Mouse (Mus musculus): ENCODE results near the gene Thap4. TPM values are rescaled to one million over a fixed set of nuclear protein-coding genes. Genes with fewer than 3 reads are reported as not detected.
A peak's percentile ranks its signal among the peaks of the same experiment; 100 is the strongest.

Gene Thap4
- polyA plus RNA-seq, 1 experiment from 2014 or later = 34.3 TPM

DNA sequence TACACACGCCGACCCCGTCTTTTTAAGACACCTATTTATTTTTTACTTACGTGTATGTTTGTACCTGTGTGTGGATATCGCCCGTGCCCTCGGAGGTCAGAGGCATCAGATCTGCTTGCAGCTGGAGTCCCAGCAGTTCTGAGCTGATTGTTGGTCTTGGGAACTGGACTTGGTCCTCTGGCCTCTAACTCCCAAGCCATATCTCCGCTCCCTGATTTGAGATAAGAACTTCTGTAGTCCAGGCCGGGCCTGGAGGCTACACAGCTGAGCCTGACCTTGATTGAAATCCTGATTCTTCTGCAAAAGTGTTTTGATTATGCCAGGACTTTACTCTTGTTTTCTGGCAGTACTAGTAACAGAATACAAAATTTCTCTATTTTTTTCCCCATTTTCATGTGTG, 61.9 kb downstream of the Thap4 start:
- ATAC-seq (ENCODE audit: low FRiP score) = no peak
- DNase-seq (ENCODE audit: low spot score) = no peak
- no peaks in the 10 kb centered on the region for H3K36me3 ChIP-seq (ENCODE audit: control insufficient read depth, insufficient read depth, low read length)
- no peak overlapping the region for H3K4me2 ChIP-seq (replicated peaks; ENCODE audit: low read depth, low read length)
- no peak overlapping the region for H3K27ac ChIP-seq (ENCODE audit: low read depth, low read length)
- H3K4me1 ChIP-seq (replicated peaks; ENCODE audit: control insufficient read depth, insufficient read depth, low read length) = no peaks in the 10 kb centered on the region
- H3K9me3 ChIP-seq (ENCODE audit: control insufficient read depth, low read length) = no peaks in the 10 kb centered on the region
- WGBS = 95% methylated on average over 9 of the region's 9 CpGs
- no peaks in the 10 kb centered on the region for H3K27me3 ChIP-seq (ENCODE audit: control insufficient read depth, insufficient read depth, low read length)
- H3K9ac ChIP-seq (ENCODE audit: low read depth, low read length) = no peak overlapping the region
- no peak overlapping the region for H3K4me3 ChIP-seq (ENCODE audit: low read depth, low read length)

DNA sequence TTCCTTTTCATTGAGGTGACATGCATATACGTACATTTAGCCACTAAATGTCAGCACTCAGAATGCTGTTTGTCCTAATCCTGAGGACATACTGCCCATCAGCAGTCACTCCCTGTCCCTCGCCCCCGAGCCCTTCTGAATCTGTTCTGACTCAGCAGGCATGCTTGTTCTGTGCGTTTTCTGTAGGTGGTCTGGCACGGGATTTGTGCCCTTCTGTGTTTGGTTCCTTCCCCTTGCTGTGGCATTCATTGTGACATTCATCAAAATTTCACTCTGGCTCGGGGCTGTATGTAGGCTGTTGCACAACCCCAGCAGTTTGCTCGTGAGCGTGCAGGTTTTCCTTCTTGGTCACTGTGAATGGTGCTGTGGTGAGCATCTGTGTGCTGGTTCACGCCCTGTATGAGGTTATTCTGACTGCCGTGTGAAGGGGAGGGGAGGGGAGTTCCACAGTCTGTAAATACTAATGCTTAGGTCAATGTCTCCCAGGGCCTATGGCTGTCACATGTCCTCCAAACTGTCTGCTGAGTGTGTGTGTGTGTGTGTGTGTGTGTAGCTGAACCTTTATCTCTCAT, 62.8 kb downstream of the Thap4 start:
- H3K4me3 ChIP-seq (ENCODE audit: low read depth, low read length) = no peak overlapping the region
- 81% methylated on average over 10 of the region's 10 CpGs for WGBS
- H3K36me3 ChIP-seq (ENCODE audit: control insufficient read depth, insufficient read depth, low read length) = no peaks in the 10 kb centered on the region
- no peaks in the 10 kb centered on the region for H3K27me3 ChIP-seq (ENCODE audit: control insufficient read depth, insufficient read depth, low read length)
- no peak overlapping the region for H3K4me2 ChIP-seq (replicated peaks; ENCODE audit: low read depth, low read length)
- H3K9me3 ChIP-seq (ENCODE audit: control insufficient read depth, low read length) = no peaks in the 10 kb centered on the region
- ATAC-seq (ENCODE audit: low FRiP score) (no peak), DNase-seq (ENCODE audit: low spot score) (no peak)
- no peak overlapping the region for H3K27ac ChIP-seq (ENCODE audit: low read depth, low read length)
- H3K9ac ChIP-seq (ENCODE audit: low read depth, low read length) = no peak overlapping the region
- no peaks in the 10 kb centered on the region for H3K4me1 ChIP-seq (replicated peaks; ENCODE audit: control insufficient read depth, insufficient read depth, low read length)

DNA sequence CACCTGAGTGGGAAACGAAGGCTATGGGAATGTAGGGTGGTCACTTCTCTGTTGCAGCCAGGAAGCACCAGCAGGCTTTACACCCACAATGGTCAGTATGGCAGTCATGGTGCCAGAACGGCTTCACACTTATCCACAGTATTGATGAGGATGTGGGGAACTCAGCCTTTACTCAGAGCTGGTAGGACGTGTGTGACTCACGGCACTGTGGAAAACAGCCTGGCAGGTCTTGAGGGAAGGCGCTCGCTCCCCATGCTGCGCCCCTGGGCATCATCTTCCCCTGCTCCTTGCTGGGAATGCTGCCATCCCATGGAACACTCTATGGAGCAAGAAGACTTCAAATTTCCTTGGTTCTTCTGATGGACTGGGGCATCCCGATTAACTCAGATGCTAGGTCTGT, 63.6 kb downstream of the Thap4 start:
- no peaks in the 10 kb centered on the region for H3K27me3 ChIP-seq (ENCODE audit: control insufficient read depth, insufficient read depth, low read length)
- no peak overlapping the region for H3K9ac ChIP-seq (ENCODE audit: low read depth, low read length)
- H3K4me2 ChIP-seq (replicated peaks; ENCODE audit: low read depth, low read length) = no peak overlapping the region
- no peak for ATAC-seq (ENCODE audit: low FRiP score)
- no peaks in the 10 kb centered on the region for H3K9me3 ChIP-seq (ENCODE audit: control insufficient read depth, low read length)
- DNase-seq (ENCODE audit: low spot score) = no peak
- H3K27ac ChIP-seq (ENCODE audit: low read depth, low read length) = no peak overlapping the region
- H3K36me3 ChIP-seq (ENCODE audit: control insufficient read depth, insufficient read depth, low read length) = no peaks in the 10 kb centered on the region
- WGBS = 93% methylated on average over 8 of the region's 8 CpGs
- no peak overlapping the region for H3K4me3 ChIP-seq (ENCODE audit: low read depth, low read length)
- no peaks in the 10 kb centered on the region for H3K4me1 ChIP-seq (replicated peaks; ENCODE audit: control insufficient read depth, insufficient read depth, low read length)

DNA sequence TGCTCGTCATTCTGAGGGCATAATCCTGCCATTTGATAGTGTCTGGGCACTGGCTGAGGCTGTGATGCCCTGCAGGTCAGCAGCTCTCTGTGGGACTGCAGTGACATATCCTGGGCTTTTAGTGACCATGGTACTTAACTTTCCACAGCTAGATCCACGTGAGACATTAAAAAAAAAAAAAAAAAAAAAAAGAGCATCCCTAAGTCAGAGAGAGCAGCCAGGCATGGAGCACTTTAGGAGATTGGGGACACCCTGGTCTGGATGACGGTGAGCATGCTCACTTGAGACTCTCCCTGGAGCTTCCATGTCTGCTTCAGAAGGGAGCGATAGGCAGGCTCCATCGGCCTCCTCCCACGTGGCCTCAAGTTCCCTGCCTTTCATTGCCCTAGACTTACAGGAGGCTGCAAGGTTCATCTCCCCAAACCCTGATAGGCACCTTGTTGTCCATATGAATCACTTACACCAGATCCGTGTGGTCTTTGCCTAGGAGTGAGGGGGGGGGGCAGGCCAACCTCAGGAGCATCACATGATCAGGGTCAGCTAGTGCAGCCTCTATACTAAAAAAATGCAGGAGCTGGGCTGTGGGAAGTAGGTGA, 64.7 kb downstream of the Thap4 start:
- Histone ChIP-seq H3K27me3 (ENCODE audit: control insufficient read depth, insufficient read depth, low read length) (peaks cover 2% of the 10 kb centered on the region; the same call in 1 of the 2 replicates), H3K36me3 (ENCODE audit: control insufficient read depth, insufficient read depth, low read length) (no peaks in the 10 kb centered on the region), H3K9me3 (ENCODE audit: control insufficient read depth, low read length) (no peaks in the 10 kb centered on the region), H3K4me3 (ENCODE audit: low read depth, low read length) (no peak overlapping the region), H3K9ac (ENCODE audit: low read depth, low read length) (no peak overlapping the region), H3K27ac (ENCODE audit: low read depth, low read length) (no peak overlapping the region), H3K4me1 (replicated peaks; ENCODE audit: control insufficient read depth, insufficient read depth, low read length) (no peaks in the 10 kb centered on the region), H3K4me2 (replicated peaks; ENCODE audit: low read depth, low read length) (no peak overlapping the region)
- WGBS = 85% methylated on average over 7 of the region's 7 CpGs
- ATAC-seq (ENCODE audit: low FRiP score) (no peak), DNase-seq (ENCODE audit: low spot score) (no peak)

DNA sequence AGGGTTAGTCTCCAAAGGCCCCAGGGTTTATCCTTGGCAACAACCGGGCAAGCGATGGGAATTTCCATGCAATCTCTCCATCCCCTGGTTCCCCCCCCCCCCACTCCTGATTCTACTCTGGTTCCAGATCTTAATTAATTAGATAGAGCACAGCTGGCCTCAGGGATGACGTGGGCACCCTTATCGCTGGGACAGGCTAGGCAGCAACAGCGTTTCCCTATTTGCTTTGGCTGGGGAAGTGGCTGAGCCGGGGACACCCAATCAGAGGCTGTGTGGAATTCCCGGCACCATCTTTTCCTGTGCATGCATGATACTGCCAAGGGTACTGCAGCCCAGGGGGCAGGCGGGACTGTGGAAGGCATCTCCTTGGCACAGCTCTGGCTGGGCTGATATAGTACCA, 66.5 kb downstream of the Thap4 start:
- Histone ChIP-seq H3K27ac (ENCODE audit: low read depth, low read length) (no peak overlapping the region), H3K9me3 (ENCODE audit: control insufficient read depth, low read length) (no peaks in the 10 kb centered on the region), H3K9ac (ENCODE audit: low read depth, low read length) (no peak overlapping the region), H3K27me3 (ENCODE audit: control insufficient read depth, insufficient read depth, low read length) (peaks cover 2% of the 10 kb centered on the region; the same call in 1 of the 2 replicates), H3K36me3 (ENCODE audit: control insufficient read depth, insufficient read depth, low read length) (no peaks in the 10 kb centered on the region), H3K4me3 (ENCODE audit: low read depth, low read length) (no peak overlapping the region), H3K4me2 (replicated peaks; ENCODE audit: low read depth, low read length) (no peak overlapping the region), H3K4me1 (replicated peaks; ENCODE audit: control insufficient read depth, insufficient read depth, low read length) (no peaks in the 10 kb centered on the region)
- ATAC-seq (ENCODE audit: low FRiP score) (no peak), DNase-seq (ENCODE audit: low spot score) (no peak)
- WGBS = 90% methylated on average over 8 of the region's 8 CpGs

DNA sequence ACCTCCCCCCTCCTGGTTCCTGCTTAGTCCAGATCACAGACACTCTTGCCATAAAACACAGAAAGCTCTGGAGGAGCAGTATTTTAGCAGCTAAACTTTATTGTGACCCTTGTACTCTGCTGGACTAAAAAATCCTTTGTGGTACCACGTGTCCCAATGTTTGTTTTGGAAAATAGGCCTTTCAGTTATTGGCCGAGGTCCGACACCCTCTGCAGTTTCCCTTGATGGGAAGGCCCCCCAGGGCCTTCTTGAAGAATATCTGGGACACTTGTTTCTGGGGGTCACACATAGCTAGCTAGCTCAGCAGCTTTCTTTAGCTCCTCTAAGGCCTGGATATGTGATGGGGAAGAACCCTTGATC, 67.7 kb downstream of the Thap4 start:
- Histone ChIP-seq H3K27me3 (ENCODE audit: control insufficient read depth, insufficient read depth, low read length) (peaks cover 2% of the 10 kb centered on the region; the same call in 1 of the 2 replicates), H3K4me1 (replicated peaks; ENCODE audit: control insufficient read depth, insufficient read depth, low read length) (no peaks in the 10 kb centered on the region), H3K4me3 (ENCODE audit: low read depth, low read length) (no peak overlapping the region; the same call in 1 of the 2 replicates), H3K27ac (ENCODE audit: low read depth, low read length) (no peak overlapping the region), H3K4me2 (replicated peaks; ENCODE audit: low read depth, low read length) (peak overlapping the region; percentile 76), H3K9me3 (ENCODE audit: control insufficient read depth, low read length) (no peaks in the 10 kb centered on the region), H3K9ac (ENCODE audit: low read depth, low read length) (peak overlapping the region; percentile 65), H3K36me3 (ENCODE audit: control insufficient read depth, insufficient read depth, low read length) (no peaks in the 10 kb centered on the region)
- 59% methylated on average over 3 of the region's 3 CpGs for WGBS
- ATAC-seq (ENCODE audit: low FRiP score) (no peak), DNase-seq (ENCODE audit: low spot score) (no peak)

DNA sequence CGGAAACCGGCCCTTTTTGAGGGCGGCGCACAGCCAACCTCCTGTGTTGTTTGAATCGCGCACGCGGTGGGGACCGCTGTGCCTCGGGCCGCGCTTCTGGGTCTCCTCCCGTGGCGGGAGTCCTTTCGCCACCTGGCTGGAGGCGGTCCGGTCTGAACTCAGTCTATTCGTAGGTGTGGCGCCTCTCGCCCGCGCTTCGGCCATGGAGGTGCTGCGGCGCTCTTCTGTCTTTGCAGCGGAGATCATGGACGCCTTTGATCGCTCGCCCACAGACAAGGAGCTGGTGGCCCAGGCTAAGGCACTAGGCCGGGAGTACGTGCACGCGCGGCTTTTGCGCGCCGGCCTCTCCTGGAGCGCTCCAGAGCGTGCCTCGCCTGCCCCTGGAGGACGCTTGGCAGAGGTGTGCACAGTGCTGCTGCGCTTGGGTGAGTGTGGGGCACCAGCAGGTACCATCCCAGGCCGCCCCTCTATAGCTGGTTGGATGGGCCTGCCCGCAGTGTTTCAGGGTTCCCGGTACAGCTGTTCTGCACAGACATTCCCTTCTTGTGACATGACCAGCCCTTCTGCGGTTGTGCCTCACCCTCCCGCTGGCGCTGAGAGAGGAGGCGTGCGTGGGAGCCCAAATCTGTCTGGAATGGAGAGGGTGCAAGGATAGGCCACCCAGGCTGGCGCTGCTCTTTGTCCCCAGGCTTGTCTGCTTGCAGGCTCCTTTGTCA, 68.3 kb downstream of the Thap4 start:
- WGBS = 2% methylated on average over 51 of the region's 51 CpGs

DNA sequence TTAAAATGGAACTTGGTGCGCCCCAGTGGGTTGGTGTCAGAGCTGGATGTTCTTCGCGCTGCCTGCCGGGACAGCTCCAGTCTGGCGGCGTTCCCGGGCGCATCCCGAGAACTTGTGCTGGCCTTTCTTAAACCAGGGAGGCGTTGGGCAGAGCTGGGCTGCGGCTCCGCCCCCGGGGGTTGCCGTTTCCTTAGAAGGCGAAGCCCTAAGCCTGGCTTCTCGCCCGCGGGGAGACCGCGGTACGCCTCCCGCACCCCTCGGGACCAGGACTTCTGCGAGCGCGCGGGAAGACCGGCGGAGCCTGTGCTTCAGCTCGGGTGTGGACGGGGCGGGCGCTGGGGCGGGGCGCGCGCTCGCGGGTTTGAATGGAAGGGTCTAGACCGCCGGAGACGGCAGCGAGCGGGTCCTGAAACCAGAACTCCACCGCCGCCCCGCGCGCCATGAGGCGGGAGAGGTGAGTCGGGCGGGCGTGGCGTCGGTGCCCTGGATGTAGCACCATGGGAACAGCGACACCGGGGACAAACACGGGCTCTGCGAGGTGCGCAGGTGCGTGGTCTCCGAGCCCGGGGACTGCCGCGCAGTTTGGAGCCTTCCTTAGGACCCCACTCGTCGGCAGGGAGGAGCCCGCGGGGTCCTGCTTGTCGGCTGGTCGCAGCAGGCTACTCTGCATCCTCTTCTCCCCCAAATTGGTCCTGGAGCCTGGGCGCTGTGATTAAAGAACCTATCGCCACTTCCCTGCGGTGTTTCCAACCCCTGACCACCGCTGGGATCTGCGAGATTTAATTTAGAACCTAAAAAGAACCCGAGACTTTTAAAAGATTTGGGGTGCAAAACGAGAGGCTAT, 69.0 kb downstream of the Thap4 start, which contains the start of gene Bok:
Bok (plus strand) TSS at position 260 of the 844 bp plus-strand sequence.
- Histone ChIP-seq H3K4me2 (replicated peaks; ENCODE audit: low read depth, low read length) (peak within 1 kb of the TSS; percentile 76), H3K4me1 (replicated peaks; ENCODE audit: control insufficient read depth, insufficient read depth, low read length) (no peaks in the 10 kb centered on the region), H3K36me3 (ENCODE audit: control insufficient read depth, insufficient read depth, low read length) (no peaks in the 10 kb centered on the region), H3K27me3 (ENCODE audit: control insufficient read depth, insufficient read depth, low read length) (peaks cover 2% of the 10 kb centered on the region; the same call in 1 of the 2 replicates), H3K27ac (ENCODE audit: low read depth, low read length) (no peak within 1 kb of the TSS), H3K9ac (ENCODE audit: low read depth, low read length) (peak within 1 kb of the TSS; percentile 65), H3K4me3 (ENCODE audit: low read depth, low read length) (peak within 1 kb of the TSS; percentile 50), H3K9me3 (ENCODE audit: control insufficient read depth, low read length) (no peaks in the 10 kb centered on the region)
- under 1% methylated on average over 69 of the region's 78 CpGs for WGBS
- DNase-seq (ENCODE audit: low spot score) = peak; percentile 73
- peak; percentile 56 for ATAC-seq (ENCODE audit: low FRiP score)

More for the DNA sequence above, 68.3 kb downstream of the Thap4 start:
- H3K9ac ChIP-seq (ENCODE audit: low read depth, low read length) = peak overlapping the region; percentile 65
- peak overlapping the region; percentile 50 for H3K4me3 ChIP-seq (ENCODE audit: low read depth, low read length)
- H3K4me2 ChIP-seq (replicated peaks; ENCODE audit: low read depth, low read length) = peak overlapping the region; percentile 76
- H3K9me3 ChIP-seq (ENCODE audit: control insufficient read depth, low read length) = no peaks in the 10 kb centered on the region
- H3K36me3 ChIP-seq (ENCODE audit: control insufficient read depth, insufficient read depth, low read length) = no peaks in the 10 kb centered on the region
- DNase-seq (ENCODE audit: low spot score) (peak; percentile 82), ATAC-seq (ENCODE audit: low FRiP score) (peak; percentile 91)
- no peaks in the 10 kb centered on the region for H3K4me1 ChIP-seq (replicated peaks; ENCODE audit: control insufficient read depth, insufficient read depth, low read length)
- H3K27ac ChIP-seq (ENCODE audit: low read depth, low read length) = no peak overlapping the region
- H3K27me3 ChIP-seq (ENCODE audit: control insufficient read depth, insufficient read depth, low read length) = peaks cover 2% of the 10 kb centered on the region; the same call in 1 of the 2 replicates

Data from hindbrain, embryonic 11.5 days (tissue).